In the genomic region with DNA sequence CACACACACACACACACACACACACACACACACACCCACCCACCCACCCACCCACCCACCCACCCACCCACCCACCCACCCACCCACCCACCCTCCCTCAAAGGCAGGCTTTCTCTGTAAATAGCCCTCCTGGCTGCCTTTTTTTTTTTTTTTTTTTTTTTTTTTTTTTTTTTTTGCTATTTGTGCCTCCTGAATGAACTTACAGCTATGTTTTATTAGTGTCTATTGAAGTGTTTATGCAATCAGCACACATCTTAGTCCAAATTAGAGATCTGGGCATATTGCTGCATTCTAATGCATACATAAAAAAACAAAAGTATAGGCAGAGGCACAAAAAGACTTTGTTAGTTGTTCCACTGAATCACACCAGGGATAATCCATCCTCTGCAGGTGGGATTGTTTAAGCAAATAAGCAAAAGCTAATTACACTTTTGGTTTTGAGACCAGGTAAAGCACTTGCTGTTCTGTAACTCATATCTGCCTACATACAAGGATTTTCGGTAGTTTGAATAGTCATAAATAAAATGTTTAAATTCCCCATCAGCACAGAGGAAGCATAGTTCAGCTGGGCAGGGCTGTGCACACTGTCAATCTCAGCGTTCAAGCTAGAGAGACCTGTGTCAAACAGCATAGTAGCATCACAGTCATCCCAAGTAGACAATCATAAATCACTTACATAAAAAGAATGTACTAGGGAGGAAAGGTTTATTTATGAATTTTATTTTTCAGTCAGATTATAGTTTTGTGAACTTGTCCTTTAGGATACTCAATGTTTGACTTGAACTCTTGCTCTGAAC, we compare ENCODE assay signal across 10 mouse cellular contexts. TPM values are rescaled to one million over a fixed set of nuclear protein-coding genes. Genes with fewer than 3 reads are reported as not detected.
DNase-seq lines count a peak whose midpoint lies in the region; ATAC-seq lines count a peak whose summit lies in the region.
"Had no signal": no experiment of that assay in that cellular context is flagged by ENCODE, and none has a peak within 500 bp of the region (broad histone marks: within the 10 kb centered on the region; RNA-seq: fewer than 3 reads in every experiment).

No protein-coding gene starts in this region.

- 0 out of 2 replicates have a peak overlapping the region, but pooled peaks have one; percentile 17 for H3K27ac ChIP-seq in kidney, embryonic 14.5 days (ENCODE audit: low read depth, low read length)
- H3K27ac ChIP-seq in embryonic facial prominence, embryonic 12.5 days = no peak overlapping the region
- no peak overlapping the region for H3K27ac ChIP-seq in hindbrain, embryonic 16.5 days (ENCODE audit: low read depth, low read length)
- no peak overlapping the region for H3K27ac ChIP-seq in midbrain, embryonic 15.5 days

- H3K9me3 ChIP-seq in kidney, embryonic 14.5 days (ENCODE audit: control insufficient read depth, low read length) = no peaks in the 10 kb centered on the region
- H3K9me3 ChIP-seq in embryonic facial prominence, embryonic 12.5 days = no peaks in the 10 kb centered on the region
- no peaks in the 10 kb centered on the region for H3K9me3 ChIP-seq in hindbrain, embryonic 16.5 days (ENCODE audit: control insufficient read depth, low read length)
- H3K9me3 ChIP-seq in midbrain, embryonic 15.5 days = no peaks in the 10 kb centered on the region

- ATAC-seq in kidney, embryonic 14.5 days (ENCODE audit: low FRiP score, low TSS enrichment) = no peak
- ATAC-seq in embryonic facial prominence, embryonic 12.5 days (ENCODE audit: insufficient number of reproducible peaks, insufficient read depth, low FRiP score, low TSS enrichment) = no peak
- ATAC-seq in hindbrain, embryonic 16.5 days = no peak
- no peak for ATAC-seq in midbrain, embryonic 15.5 days (replicated peaks)
- ATAC-seq: Patski had no signal

- peak overlapping the region; percentile 31; the same call in 1 of the 2 replicates for H3K9ac ChIP-seq in kidney, embryonic 14.5 days (ENCODE audit: low read depth, low read length)
- H3K9ac ChIP-seq in embryonic facial prominence, embryonic 12.5 days = no peak overlapping the region
- H3K9ac ChIP-seq in hindbrain, embryonic 16.5 days (ENCODE audit: low read depth, low read length) = no peak overlapping the region
- H3K9ac ChIP-seq in midbrain, embryonic 15.5 days = no peak overlapping the region

- H3K27me3 ChIP-seq in kidney, embryonic 14.5 days (ENCODE audit: control insufficient read depth, insufficient read depth, low read length) = no peaks in the 10 kb centered on the region
- H3K27me3 ChIP-seq in embryonic facial prominence, embryonic 12.5 days = no peaks in the 10 kb centered on the region
- no peaks in the 10 kb centered on the region for H3K27me3 ChIP-seq in hindbrain, embryonic 16.5 days (replicated peaks; ENCODE audit: control insufficient read depth, insufficient read depth, low read length)
- no peaks in the 10 kb centered on the region for H3K27me3 ChIP-seq in midbrain, embryonic 15.5 days (replicated peaks)
- H3K27me3 ChIP-seq: Patski had no signal

- peaks cover 35% of the 10 kb centered on the region for H3K36me3 ChIP-seq in kidney, embryonic 14.5 days (ENCODE audit: control insufficient read depth, insufficient read depth, low read length)
- peaks cover 15% of the 10 kb centered on the region for H3K36me3 ChIP-seq in embryonic facial prominence, embryonic 12.5 days
- H3K36me3 ChIP-seq in hindbrain, embryonic 16.5 days (ENCODE audit: control insufficient read depth, insufficient read depth, low read length) = peaks cover 3% of the 10 kb centered on the region
- peaks cover 4% of the 10 kb centered on the region; the same call in 1 of the 2 replicates for H3K36me3 ChIP-seq in midbrain, embryonic 15.5 days (replicated peaks)

- peak overlapping the region; percentile 18; the same call in 1 of the 2 replicates for H3K4me3 ChIP-seq in kidney, embryonic 14.5 days (ENCODE audit: low read length)
- H3K4me3 ChIP-seq in embryonic facial prominence, embryonic 12.5 days = peak overlapping the region; percentile 14; the same call in 1 of the 2 replicates
- no peak overlapping the region for H3K4me3 ChIP-seq in hindbrain, embryonic 16.5 days (ENCODE audit: low read length)
- peak overlapping the region; percentile 2; the same call in 1 of the 2 replicates for H3K4me3 ChIP-seq in midbrain, embryonic 15.5 days

- no peak for DNase-seq in kidney, postnatal 25 days
- DNase-seq in ovary, postnatal 36 days (ENCODE audit: low spot score) = no peak
- no peak for DNase-seq in B cell, adult 2 months
- DNase-seq in kidney, postnatal 10 days = no peak
- DNase-seq: left cerebral cortex, postnatal 4 days had no signal

- WGBS in kidney, embryonic 14.5 days = 27% methylated on average over 2 of the region's 2 CpGs
- WGBS in embryonic facial prominence, embryonic 12.5 days = 39% methylated on average over 2 of the region's 2 CpGs
- 38% methylated on average over 2 of the region's 2 CpGs for WGBS in hindbrain, embryonic 16.5 days
- WGBS in midbrain, embryonic 15.5 days = 41% methylated on average over 2 of the region's 2 CpGs

- peak overlapping the region; percentile 86 for H3K4me2 ChIP-seq in kidney, embryonic 14.5 days (replicated peaks; ENCODE audit: low read depth, low read length)
- H3K4me2 ChIP-seq in embryonic facial prominence, embryonic 12.5 days (replicated peaks) = peak overlapping the region; percentile 30
- peak overlapping the region; percentile 13 for H3K4me2 ChIP-seq in hindbrain, embryonic 16.5 days (ENCODE audit: low read length)
- peak overlapping the region; percentile 91 for H3K4me2 ChIP-seq in midbrain, embryonic 15.5 days

- peaks cover 29% of the 10 kb centered on the region for H3K4me1 ChIP-seq in kidney, embryonic 14.5 days (ENCODE audit: control insufficient read depth, insufficient read depth, low read length)
- peaks cover 28% of the 10 kb centered on the region for H3K4me1 ChIP-seq in embryonic facial prominence, embryonic 12.5 days
- peaks cover 29% of the 10 kb centered on the region for H3K4me1 ChIP-seq in hindbrain, embryonic 16.5 days (ENCODE audit: control insufficient read depth, insufficient read depth, low read depth, low read length)
- peaks cover 37% of the 10 kb centered on the region for H3K4me1 ChIP-seq in midbrain, embryonic 15.5 days

RNA-seq across cellular contexts. Expression of gene Pnrc2, which starts 3.2 kb away (rescaled TPM):
- polyA plus RNA-seq in kidney, embryonic 14.5 days (2014; fragmentation: Nextera tagmentation; extraction: Ambion mirVana) = 174 and 209 TPM in 2 replicates
- 177 and 187 TPM in 2 replicates for polyA plus RNA-seq in embryonic facial prominence, embryonic 12.5 days (2016; fragmentation: Nextera tagmentation; extraction: Ambion mirVana)
- polyA plus RNA-seq in hindbrain, embryonic 16.5 days (2015; fragmentation: Nextera tagmentation; extraction: Ambion mirVana) = 98.2 and 103 TPM in 2 replicates
- 92.1 and 96.0 TPM in 2 replicates for polyA plus RNA-seq in midbrain, embryonic 15.5 days (2015; fragmentation: Nextera tagmentation; extraction: Ambion mirVana)

RNA-seq across cellular contexts. Expression of gene Srsf10, which starts 14.9 kb away (rescaled TPM):
- 334 and 342 TPM in 2 replicates for polyA plus RNA-seq in kidney, embryonic 14.5 days (2014; fragmentation: Nextera tagmentation; extraction: Ambion mirVana)
- polyA plus RNA-seq in embryonic facial prominence, embryonic 12.5 days (2016; fragmentation: Nextera tagmentation; extraction: Ambion mirVana) = 342 and 361 TPM in 2 replicates
- polyA plus RNA-seq in hindbrain, embryonic 16.5 days (2015; fragmentation: Nextera tagmentation; extraction: Ambion mirVana) = 144 and 166 TPM in 2 replicates
- 183 and 190 TPM in 2 replicates for polyA plus RNA-seq in midbrain, embryonic 15.5 days (2015; fragmentation: Nextera tagmentation; extraction: Ambion mirVana)

RNA-seq across cellular contexts. Expression of gene Cnr2, which starts 24.8 kb away (rescaled TPM):
- 0.10 and 0.45 TPM in 2 replicates for polyA plus RNA-seq in kidney, embryonic 14.5 days (2014; fragmentation: Nextera tagmentation; extraction: Ambion mirVana)
- 0.19 and 0.38 TPM in 2 replicates for polyA plus RNA-seq in embryonic facial prominence, embryonic 12.5 days (2016; fragmentation: Nextera tagmentation; extraction: Ambion mirVana)
- 0.09 and 0.10 TPM in 2 replicates for polyA plus RNA-seq in hindbrain, embryonic 16.5 days (2015; fragmentation: Nextera tagmentation; extraction: Ambion mirVana)
- 0.19 TPM in 1 of 2 replicates, not detected in the other for polyA plus RNA-seq in midbrain, embryonic 15.5 days (2015; fragmentation: Nextera tagmentation; extraction: Ambion mirVana)

RNA-seq across cellular contexts. Expression of gene Fuca1, which starts 50.1 kb away (rescaled TPM):
- 57.6 and 69.2 TPM in 2 replicates for polyA plus RNA-seq in kidney, embryonic 14.5 days (2014; fragmentation: Nextera tagmentation; extraction: Ambion mirVana)
- 51.6 and 59.7 TPM in 2 replicates for polyA plus RNA-seq in embryonic facial prominence, embryonic 12.5 days (2016; fragmentation: Nextera tagmentation; extraction: Ambion mirVana)
- 74.1 and 78.4 TPM in 2 replicates for polyA plus RNA-seq in hindbrain, embryonic 16.5 days (2015; fragmentation: Nextera tagmentation; extraction: Ambion mirVana)
- 63.2 and 68.3 TPM in 2 replicates for polyA plus RNA-seq in midbrain, embryonic 15.5 days (2015; fragmentation: Nextera tagmentation; extraction: Ambion mirVana)

Comparison
In these comparisons a context has a peak if more than half of its experiments do, and no peak if none do; other contexts are left out.
1. H3K4me2 ChIP-seq: peak in every context shown above with its lines; median percentile 91 in midbrain, embryonic 15.5 days; 86 in kidney, embryonic 14.5 days; 30 in embryonic facial prominence, embryonic 12.5 days; 13 in hindbrain, embryonic 16.5 days.